Mouse (Mus musculus) thymus, postnatal 0 days (tissue): Measurements from ENCODE around the gene Dnajb4. TPM values are rescaled to one million over a fixed set of nuclear protein-coding genes. Genes with fewer than 3 reads are reported as not detected.

Source experiments
- DNase-seq: peaks from one replicate; pipeline ENCODE4 v3.0.0-alpha.2; 2015; ENCODE audit warnings: low spot score
- polyA plus RNA-seq: library from polyadenylated mRNA; unstranded; fragments of >200 nt; fragmentation: Nextera tagmentation; extraction: Ambion mirVana; gene quantifications from 2 replicates; pipeline ENCODE4 v1.2.1, GENCODE M21; 2015

Dnajb4 gene
- polyA plus RNA-seq, 1 experiment from 2014 or later = 37.0 TPM

DNA sequence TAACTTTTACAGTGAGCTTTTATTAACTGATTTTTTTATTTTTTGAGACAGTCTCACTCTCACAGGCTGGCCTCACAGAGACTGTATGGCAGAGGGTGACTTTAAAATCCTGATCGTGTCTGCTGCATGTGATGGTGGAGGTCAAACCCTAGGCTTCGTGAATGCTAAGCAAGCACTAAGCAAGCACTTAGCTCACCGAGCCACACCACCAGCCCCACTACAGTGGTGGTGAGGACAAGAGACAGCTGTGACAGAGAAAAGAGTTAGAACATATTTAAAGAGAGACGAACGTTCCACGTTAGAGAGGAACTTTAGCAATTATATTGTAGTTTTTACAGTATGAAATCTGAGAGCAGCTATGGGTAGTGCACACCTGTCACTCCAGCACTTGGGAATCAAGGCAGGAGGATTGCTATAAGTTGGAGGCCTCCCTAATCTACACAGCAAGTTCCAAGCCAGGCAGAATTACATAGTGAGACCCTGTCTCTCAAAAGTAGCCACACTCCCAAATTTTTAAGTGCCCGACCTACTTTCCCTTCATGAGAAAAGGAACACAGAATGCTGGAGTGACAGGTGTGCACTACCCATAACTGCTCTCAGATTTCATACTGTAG, 37.7 kb downstream of the Dnajb4 start:
- DNase-seq = no peak

DNA sequence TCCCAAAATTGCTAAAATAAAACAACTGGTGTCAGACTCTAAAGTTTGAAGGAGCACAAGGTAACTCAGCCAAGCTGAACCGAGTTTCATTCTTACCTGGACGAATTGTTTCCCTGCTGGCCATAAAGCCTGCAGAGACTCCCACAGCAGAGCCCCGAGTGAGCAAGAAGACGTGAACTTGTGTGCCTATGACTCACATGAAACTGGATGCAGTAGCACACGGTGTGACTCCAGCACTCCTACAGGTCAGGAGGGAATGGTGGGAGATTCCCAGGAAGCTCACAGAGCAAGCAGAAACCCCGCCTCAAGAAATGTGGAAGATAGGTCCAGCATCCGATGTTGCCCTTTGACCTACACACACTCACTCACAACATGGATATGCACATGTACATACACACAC, 38.2 kb downstream of the Dnajb4 start:
- no peak for DNase-seq

DNA sequence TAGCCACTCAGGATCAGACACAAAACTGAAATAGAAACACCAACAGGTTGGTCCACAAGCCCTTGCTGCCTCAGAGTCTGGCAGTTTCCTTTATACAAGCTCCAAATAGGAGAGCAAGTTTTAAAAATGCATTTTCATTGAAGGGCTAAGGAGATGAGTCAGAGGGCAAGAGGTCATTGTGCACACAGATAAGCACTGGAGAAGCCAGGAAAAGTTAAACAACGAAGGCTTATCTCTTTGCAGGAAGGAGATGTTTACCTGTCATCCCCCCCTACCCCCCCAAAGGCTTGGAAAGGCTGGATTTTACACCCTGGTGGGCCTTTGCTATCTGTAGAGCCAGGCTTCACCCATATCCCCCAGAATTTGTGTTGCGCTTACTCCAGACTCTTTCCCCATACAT, 38.9 kb downstream of the Dnajb4 start:
- DNase-seq = no peak

DNA sequence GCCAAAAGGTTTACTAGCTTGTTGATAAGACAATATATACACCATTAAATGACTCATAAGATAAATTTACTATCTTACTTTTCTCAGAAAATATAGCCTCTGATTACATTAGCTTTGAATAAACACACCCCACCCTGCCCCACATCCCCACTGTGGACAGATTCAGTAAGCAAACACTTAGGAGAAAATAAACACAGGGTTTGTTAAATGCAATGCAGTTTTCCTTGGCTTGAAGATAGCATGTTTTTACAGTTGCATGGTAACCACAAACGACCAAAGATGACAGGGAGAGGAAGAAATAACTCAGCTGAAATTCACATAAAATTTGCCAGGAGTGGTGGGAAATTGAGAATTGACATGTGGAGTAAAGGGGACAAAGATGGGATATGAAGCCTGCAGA, 39.7 kb downstream of the Dnajb4 start:
- DNase-seq = no peak

DNA sequence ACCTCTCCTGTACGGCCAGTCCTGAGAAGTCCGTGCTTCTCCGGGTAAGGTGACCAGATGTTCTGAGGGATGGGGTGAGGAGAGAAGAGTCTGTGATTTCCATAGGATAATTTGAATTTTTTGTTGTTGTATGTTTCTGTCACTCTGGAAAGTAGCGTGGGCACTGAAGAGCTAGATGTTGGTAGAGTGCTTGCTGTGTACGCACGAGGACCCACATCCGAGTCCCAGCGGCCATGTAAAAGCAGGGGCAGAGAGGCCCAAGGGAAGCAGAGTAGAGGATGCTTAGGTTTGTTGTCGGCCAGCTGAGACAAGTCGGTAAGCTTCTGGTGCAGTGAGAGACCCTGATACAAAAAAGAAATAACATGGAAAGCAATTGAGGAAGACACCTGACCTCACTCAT, 42.1 kb downstream of the Dnajb4 start:
- DNase-seq = no peak

DNA sequence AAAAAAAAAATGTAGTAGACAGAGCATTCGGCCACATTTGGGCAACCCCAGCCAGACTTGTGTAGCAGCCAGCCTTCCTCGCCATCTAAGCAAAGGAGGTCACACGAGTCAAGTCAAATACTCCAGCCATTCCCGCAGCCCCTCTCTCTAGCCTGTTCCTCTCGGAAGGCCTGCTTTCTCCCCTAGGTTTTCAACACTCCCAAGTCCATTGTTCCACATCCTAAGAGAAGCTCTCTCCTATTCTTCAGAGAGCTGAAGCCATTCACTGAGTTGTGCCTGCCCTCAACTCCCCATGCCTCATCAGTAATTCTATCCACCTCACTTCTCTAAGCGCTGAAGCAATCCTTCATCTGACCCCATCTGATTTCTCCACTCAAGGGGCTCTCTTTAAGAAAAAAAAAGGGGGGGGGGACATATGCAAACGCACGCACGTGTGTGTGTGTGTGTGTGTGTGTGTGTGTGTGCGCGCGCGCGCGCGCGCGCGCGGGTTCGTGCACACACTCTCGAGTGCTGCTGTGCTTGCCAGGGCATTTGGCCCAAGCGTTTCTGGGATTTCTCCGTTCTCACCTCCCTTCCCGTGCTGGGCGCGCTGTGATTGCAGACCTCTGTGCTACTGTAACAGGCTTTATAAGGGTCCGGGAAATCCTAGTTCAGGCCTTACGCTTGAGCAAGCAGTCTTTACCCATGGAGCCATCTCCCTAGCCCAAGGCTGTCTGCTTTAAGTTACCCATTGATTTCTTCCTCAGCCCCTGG, 43.2 kb downstream of the Dnajb4 start:
- no peak for DNase-seq

DNA sequence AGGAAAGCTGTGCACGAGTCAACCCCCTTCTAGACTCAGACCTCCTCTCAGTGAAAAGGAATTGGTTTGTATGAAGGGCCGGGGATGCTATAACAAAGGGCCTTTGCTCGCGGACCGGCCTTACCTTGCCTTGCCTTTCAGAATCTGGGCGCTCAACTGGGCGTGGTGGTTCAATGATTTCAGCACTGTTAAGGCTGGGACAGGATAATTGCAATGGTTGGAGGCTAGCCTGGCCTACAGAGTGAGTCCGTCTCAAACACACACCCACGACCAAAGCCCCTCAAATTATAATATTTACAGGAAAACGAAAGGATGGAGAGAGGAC, 44.0 kb downstream of the Dnajb4 start, which contains the start of gene Gipc2:
Gene Gipc2, minus strand, starts transcription at position 132 of the 325 bp plus-strand sequence.
- DNase-seq = no peak

DNA sequence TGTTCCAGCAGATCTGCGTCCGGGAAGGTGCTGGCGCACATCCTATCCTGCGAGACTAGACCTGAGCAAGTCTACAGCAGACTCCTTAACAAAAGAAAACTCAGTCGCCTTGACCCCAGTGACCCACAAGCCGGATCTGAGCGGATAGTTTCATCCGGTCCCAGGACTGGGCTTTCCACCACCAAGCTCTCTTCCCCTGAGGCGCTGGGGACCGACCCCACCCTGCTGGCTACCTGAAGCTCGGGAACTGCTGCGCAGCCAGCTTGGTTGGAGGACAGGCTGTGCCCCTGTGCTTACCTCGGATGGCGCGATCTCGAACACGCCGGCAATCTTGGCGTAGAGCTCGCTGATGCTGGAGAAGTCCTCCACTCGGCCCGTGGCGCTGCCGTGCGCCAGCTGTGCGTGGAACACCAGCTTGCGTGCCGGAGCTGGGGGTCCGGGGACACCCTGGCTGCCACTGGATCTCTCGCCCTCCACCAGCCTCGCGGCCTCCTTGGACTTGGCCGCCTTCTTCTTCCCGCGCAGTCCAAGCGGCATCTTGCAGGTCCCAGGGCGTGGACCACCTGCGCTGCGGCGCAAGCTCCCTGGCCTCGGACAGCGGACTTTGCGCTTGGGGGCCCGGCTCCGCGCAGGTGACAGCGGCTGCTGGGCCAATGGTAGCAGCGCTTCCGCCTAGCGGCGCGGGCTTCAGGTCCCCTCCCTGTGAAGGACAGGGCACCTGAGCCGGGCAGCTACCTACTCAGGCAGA, 44.6 kb downstream of the Dnajb4 start:
- peak; percentile 17 for DNase-seq

DNA sequence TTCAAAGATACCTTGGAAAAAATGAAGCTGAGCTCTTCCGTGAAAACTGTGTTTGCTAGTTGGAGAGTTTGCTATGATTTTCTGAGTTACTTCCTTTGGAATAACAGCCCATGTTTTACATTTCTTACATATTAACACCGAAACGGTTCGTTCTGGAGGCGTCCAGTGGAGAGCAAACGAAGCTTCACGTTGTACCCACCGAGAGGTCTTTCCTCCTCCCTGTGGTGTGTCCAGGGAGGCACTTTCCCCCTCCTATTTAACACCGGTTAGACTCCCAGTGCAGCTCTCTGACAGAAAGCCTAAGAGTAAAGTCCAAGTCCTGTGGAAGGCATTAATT, 45.1 kb downstream of the Dnajb4 start:
- no peak for DNase-seq

DNA sequence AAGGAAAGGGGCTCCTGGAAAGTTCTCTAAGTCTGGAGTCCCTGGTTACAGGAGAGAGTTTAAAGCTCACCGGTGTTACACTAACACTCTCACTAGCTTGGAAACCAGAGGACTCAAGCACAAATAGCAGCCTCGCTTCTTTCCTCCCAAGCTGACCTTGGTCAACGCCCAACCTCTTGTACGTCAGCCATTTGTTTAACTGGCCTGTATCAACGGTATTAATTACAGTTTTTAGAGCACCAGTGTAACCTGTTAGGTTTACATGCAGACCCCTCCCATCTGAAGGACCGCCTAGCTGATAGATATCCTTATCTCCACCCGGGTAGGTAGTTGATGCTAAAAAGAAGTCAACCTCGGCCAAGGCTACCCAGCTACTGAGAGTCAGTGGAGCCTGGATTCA, 46.8 kb downstream of the Dnajb4 start:
- no peak for DNase-seq

DNA sequence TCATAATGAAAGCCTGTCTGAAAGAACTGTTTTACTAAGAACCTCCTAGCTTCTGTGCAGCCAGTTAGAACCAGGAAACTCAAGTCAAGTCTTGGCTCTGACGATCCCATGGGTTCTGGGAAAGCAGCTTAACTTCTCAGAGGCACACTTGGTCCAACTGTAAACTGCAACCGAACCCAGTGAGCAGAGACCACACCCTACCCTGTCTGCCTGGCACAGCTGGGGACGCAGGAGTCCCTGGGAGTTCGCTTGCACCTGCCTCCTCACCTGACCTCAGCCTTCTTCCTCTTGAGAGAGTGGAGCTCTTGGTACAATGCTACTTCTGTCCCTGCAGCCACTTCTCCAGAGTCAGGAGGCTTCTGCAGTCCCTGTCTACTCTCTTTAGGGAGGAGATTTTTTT, 49.5 kb downstream of the Dnajb4 start:
- DNase-seq = peak; percentile 38

DNA sequence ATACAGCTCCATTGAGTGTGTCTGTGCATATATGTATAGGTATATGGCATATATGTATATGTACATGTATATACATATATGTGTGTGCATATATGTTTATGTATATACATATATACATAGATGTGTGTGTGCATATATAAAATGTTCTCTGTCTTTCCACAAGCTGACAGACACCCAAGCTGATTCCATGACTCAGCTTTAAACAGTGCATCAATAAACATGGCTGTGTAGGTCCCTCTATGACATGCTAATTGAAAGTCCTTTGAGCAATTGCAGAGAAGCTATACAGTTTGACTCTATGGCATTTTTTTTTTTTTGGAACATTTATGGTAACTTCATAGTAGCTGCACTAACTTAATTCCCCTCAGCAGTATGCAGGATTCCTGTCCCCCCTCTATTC, 50.8 kb downstream of the Dnajb4 start:
- DNase-seq = no peak

DNA sequence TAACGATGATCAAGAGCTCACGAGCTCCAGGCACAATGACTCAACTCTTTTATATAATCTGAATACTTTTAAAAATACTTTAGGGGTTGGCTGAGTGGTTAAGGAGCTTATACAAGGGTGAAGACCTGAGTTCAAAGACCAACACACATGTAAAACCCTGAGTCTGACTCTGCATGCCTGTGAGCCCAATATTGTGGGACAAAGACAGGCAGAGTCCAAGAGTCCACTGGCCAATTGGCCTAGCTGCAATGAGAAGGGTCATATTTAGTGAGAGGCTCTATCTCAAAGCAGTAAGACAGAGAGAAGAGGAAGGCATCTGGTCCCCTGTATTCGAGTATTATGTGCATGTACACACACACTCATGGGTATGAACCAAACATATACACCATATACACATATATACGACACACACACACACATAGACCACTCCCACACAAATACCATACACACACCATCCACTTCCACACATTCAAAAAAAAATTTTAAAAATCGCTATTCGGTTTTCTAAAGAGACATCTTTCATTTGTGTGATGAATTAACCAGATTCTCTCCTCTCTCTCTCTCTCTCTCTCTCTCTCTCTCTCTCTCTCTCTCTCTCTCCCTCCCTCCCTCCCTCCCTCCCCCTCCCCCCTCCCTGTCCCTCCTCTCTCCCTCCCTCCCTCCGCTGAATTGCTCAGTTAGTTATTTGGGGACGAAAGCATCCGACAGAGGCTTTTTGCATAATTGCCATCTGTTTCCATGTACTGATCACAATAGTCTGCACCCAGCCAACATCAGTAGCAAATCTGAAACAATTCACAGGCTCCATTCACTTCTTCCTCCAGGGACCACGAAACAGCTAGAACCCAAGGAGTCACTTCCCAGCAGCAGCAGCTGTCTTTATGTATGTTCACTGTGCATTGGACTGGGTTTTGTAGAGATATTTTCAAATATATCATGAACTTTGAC, 51.5 kb downstream of the Dnajb4 start:
- DNase-seq = no peak

DNA sequence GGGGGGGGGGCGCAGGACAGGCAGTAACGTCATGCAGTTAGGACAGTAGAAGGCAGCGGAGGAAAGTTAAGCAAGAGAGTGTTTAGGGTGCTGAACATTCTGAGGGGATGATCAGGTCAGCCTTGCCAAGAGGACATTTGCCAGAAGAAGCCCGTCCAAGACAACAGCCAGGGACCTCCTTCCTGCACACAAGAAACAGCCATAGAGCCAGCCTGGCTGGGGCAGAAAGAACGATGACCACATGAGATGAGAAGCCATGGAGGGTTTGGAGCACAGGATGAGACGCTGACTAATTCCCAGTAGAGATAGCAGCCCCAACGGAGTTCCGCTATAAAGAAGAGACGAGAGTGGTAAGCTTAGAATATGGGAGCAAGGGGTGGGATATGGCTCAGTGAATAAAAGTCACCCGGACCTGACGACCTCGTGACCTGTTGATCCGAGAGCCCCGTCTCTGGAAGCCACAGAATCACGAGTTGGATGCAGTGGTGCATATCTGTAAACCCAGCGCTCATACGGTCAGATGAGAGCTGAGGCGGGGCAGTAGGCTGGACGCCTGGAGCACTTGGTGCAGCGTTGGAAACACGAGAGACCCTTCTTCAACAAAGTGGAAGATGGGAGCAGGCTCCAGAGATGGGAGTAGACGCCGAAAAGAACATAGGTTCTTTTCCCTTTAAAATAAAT, 53.1 kb downstream of the Dnajb4 start:
- no peak for DNase-seq

DNA sequence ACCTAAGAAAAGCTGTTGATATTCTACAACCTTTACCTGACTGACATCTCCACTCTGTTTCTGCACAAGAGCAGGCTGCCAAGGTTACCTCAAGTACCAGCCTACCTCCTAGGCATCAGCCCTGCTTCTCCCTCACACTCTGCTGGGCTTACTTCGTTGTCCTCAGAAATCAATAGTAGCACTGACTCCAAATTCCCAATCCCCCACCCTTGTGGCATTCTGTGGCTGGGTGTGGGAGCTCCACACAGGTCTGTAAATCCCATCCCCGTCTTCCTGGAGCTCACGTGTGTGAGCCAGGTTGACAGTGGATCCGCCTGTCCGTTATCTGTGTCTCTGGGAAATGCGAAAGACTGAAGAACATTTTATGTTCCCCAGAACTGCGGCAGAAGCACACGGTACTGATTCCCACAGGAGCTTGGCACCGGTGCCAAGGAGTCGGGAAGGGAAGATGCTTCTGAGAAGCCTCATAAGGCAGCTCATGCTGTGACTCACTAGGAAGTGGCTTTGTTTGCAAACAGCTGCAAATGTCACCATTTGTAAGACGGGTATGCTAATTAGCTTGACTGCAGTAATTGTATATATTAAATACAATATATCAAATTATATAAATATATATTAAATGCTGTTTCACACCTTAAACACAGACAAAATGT, 54.7 kb downstream of the Dnajb4 start:
- no peak for DNase-seq

DNA sequence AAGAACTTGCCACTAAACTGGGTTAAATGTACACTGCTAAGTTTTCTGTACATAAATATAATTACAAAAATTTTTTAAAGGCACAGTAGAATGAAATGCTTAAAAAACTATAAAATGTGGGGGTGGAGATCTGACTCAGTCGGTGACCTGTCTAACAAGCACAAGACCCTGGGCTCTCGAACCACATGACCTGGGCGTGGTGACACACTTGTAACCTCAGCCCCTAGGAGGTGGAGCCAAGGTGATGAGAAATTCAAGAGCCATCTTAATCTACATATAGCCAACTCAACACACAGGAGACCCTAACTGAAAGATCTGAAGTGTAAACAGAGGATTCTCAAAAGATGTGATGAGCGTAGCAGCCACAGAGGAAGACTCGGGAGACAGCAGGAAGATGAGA, 56.0 kb downstream of the Dnajb4 start:
- no peak for DNase-seq

DNA sequence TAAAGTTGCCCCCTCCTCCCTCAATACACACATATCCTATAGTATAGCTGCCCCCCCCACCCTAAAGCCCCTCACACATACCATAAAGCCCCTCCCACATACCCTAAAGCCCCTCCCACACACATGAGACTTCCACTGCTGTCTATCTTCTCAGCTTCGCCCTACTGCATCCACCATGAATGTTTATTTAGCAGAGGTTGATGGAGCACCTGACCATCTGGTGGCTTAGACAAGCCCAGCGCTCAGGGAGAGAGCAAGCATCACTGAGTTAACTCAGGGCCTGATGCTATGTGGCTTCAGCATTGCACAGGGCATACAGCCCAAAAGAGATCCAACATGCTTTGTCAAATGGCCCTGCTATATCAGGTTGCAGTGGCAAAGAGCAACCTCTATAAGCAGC, 57.0 kb downstream of the Dnajb4 start:
- DNase-seq = no peak

DNA sequence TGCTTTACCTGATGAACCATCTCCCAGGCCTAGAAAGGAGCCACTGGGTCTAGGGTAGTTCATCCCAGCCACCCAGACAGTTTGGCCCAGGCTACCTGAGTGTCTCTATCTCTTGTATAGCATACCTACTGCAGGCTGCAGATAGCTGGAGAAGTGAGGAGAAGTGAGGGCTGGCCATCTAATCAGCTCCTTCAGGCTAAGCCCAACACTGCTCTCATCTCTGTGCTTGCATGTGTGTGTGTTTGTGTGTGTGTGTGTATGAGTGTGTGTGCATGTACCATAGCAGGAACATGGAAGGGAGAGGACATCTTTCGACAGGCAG, 57.7 kb downstream of the Dnajb4 start:
- DNase-seq = no peak

DNA sequence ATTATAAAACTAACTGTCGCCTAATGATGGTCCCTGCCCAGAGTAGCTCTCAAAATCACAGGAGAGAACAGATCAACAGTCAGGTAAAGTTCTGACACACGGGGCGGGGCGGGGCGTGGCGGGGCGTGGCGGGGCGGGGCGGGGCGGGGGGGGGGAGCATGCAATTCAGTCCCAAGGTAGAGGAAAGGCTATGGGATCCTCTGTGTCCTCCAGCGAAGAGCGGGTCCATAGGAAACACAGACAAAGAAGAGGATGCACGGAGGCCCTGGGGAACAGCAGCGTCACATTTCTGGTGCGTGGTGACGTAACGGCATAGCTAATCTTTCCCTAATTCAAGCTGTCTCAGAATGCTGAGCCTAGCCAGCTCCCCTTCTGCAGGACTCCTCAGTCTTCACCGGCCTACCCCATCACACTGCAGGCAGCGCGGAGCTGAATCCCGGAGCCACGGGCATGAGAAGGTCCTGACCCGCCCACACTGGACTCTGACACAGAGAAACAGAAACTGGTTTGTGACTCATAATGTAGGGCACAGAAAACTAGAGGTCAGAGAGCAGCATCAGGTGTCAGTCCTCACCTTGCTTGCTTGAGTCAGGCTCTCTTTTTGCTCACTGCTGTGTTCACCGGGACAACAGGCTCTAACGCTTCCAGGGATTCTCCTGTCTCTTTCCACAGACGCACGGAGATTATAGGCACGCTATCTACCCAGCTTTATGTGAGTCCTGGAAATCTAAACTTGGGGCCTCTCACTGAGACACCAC, 58.2 kb downstream of the Dnajb4 start:
- DNase-seq = no peak

DNA sequence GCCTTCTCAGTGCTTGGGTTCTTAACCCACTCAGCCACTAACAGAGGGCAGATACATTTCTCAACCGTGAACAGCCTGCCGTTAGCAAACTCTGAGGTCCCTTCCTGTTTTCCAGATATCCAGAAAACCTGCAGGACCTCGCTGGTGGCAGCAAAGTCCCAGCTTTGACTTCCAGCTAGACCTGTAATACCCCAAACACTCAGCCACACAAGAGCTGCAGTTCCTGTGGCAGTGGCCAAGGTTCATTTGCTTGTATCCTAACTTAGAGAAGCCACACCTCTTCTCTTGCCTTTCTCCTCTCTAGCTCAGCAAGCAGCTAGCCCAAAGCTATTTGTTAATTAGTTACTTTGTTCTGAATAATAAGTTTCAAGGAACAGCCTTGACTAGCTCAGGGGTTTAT, 60.2 kb downstream of the Dnajb4 start:
- DNase-seq = no peak
